Mouse (Mus musculus) midbrain, embryonic 11.5 days (tissue): Measurements from ENCODE around the gene Umodl1. TPM values are rescaled to one million over a fixed set of nuclear protein-coding genes. Genes with fewer than 3 reads are reported as not detected.

Source experiments
- ATAC-seq: fragments of 200-750 bp; cut with Nextera tagmentation; 2 replicates; pipeline ENCODE4 v1.8.0; 2017; ENCODE audit warnings: moderate TSS enrichment, moderate library complexity; ENCODE audit not compliant: low FRiP score
- DNase-seq: peaks from one replicate; pipeline ENCODE4 v3.0.0; 2015; ENCODE audit warnings: low spot score; ENCODE audit errors: missing footprints
- H3K27ac ChIP-seq: fragments of 300-500 bp; sonication (generic); 2 replicates; pipeline ENCODE4 v1.5.1; 2014; ENCODE audit warnings: low read depth, low read length
- H3K27me3 ChIP-seq: fragments of 300-500 bp; sonication (generic); 2 replicates; pipeline ENCODE4 v1.6.1; 2014; ENCODE audit warnings: mild to moderate bottlenecking, low read length, moderate library complexity, mixed read lengths; ENCODE audit not compliant: control insufficient read depth, insufficient read depth
- H3K36me3 ChIP-seq: fragments of 300-500 bp; sonication (generic); 2 replicates; pipeline ENCODE4 v1.6.1; 2014; ENCODE audit warnings: mild to moderate bottlenecking, low read length, moderate library complexity, mixed read lengths; ENCODE audit not compliant: control insufficient read depth, insufficient read depth
- H3K4me1 ChIP-seq: fragments of 300-500 bp; sonication (generic); 2 replicates; pipeline ENCODE4 v1.6.1; 2014; ENCODE audit warnings: low read length; ENCODE audit not compliant: control insufficient read depth, insufficient read depth
- H3K4me2 ChIP-seq: fragments of 300-500 bp; sonication (generic); 2 replicates; pipeline ENCODE4 v1.6.1; 2014; ENCODE audit warnings: mild to moderate bottlenecking, moderate library complexity
- H3K4me3 ChIP-seq: fragments of 300-500 bp; sonication (generic); 2 replicates; pipeline ENCODE4 v1.5.1; 2014; ENCODE audit warnings: low read depth, low read length
- H3K9ac ChIP-seq: fragments of 300-500 bp; sonication (generic); 2 replicates; pipeline ENCODE4 v1.6.1; 2014; ENCODE audit warnings: low read length
- H3K9me3 ChIP-seq: fragments of 300-500 bp; sonication (generic); 2 replicates; pipeline ENCODE4 v1.6.1; 2016; ENCODE audit warnings: low read length; ENCODE audit not compliant: control insufficient read depth
- WGBS: fragments of 180-500 bp; shearing (Covaris S2); extraction: QIAGEN DNeasy Blood & Tissue Kit; methylation state at CpG from one replicate; pipeline ENCODE4 v1.1.7; 2014; 5-methylcytosine and 5-hydroxymethylcytosine counted together
- polyA plus RNA-seq: library from polyadenylated mRNA; unstranded; fragments of >200 nt; fragmentation: Nextera tagmentation; extraction: Ambion mirVana; gene quantifications from 2 replicates; pipeline ENCODE4 v1.2.1, GENCODE M21; 2014

The Umodl1 gene
- polyA plus RNA-seq, 1 experiment from 2014 or later: not detected

DNA sequence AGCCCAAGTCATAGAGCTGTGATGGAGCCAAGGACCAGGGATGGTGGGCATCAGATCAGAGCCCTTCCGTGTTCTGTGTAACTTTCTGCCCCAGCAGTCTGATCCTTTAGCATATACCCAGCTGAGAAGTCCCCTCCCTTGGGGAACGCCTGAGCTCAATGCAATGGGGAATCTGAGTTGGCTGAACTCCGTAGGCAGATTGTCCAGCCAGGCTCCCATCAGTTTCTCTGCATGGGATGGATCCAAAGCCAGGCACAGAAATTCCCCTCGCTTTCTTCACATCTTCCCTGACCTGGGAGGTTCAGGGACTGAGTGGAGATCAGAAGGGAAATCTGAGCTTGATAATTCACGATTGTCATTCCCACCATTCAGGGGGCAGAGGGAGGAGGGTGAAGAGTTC, 19.1 kb upstream of the Umodl1 start:
- Histone ChIP-seq H3K36me3 (no peaks in the 10 kb centered on the region), H3K27me3 (no peaks in the 10 kb centered on the region), H3K4me3 (no peak overlapping the region), H3K4me1 (no peaks in the 10 kb centered on the region), H3K4me2 (no peak overlapping the region), H3K27ac (no peak overlapping the region), H3K9ac (no peak overlapping the region), H3K9me3 (no peaks in the 10 kb centered on the region)
- 51% methylated on average over 5 of the region's 5 CpGs for WGBS
- DNase-seq: peak; percentile 21
- ATAC-seq: no peak

DNA sequence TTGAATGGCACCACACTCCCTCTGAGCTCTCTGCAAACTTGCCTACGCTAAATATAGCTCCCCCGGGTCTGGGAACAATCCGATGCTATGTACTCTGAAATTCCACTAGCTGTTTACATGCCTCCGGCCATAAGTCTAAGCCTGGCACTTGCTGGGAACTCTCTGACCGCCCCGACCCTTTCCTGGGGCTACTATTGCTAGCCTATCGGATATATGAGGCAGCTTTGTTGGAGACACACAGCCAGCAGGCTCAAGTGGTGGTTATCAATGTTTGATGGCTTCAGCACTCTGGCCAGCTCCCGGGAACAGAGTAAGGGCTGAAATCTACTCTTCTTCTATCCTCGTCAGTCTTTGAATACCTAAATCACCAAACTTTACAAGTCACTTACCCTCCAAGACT, 15.9 kb upstream of the Umodl1 start:
- Histone ChIP-seq H3K4me1 (no peaks in the 10 kb centered on the region), H3K9me3 (no peaks in the 10 kb centered on the region), H3K9ac (no peak overlapping the region), H3K36me3 (no peaks in the 10 kb centered on the region), H3K4me3 (no peak overlapping the region), H3K27me3 (no peaks in the 10 kb centered on the region), H3K4me2 (no peak overlapping the region), H3K27ac (no peak overlapping the region)
- DNase-seq (peak; percentile 79), ATAC-seq (no peak)
- 62% methylated on average over 9 of the region's 9 CpGs for WGBS

DNA sequence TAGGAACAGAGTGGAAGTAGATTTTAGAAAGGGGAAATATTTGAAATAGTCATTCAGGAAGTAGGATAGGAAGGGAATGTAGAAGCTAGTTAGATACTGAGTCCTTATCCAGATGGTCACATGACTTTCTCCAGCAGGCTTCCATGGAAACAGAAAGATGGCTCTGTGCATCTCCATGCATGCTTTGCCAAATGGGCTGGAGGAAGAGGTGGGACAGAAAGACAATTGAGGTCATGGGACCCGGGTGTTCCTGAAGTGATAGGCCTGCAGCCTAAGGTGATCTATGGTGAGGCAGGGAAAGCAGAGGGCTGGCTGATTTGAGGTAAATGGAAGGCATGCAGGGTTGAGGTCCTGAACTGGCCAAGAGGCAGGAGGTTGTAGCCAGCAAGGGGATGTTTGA, 6.1 kb upstream of the Umodl1 start:
- Histone ChIP-seq H3K9ac (no peak overlapping the region), H3K36me3 (no peaks in the 10 kb centered on the region), H3K27ac (no peak overlapping the region), H3K4me3 (no peak overlapping the region), H3K4me2 (no peak overlapping the region), H3K27me3 (no peaks in the 10 kb centered on the region), H3K9me3 (no peaks in the 10 kb centered on the region), H3K4me1 (no peaks in the 10 kb centered on the region)
- ATAC-seq (no peak), DNase-seq (no peak)
- WGBS: 62% methylated on average over 1 of the region's 1 CpGs

DNA sequence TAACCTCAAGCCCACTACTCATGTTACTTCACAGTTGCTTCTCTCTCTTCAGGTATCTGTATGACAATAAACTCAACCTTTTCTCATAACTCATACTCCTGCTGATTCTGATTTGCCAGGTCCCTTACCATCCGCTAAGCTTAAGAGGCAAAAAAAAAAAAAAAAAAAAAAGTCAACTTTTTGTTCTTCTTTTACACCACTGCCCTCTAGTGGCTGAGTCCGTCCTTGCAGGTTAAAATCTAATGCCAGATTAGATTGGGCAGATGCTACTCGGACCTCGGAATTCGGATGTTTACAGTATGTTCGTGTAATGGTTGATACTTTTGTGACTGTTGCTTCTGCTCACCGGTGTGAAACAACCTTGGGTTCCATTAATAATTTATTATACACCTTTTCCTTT, 3.7 kb upstream of the Umodl1 start:
- no peak overlapping the region for H3K4me3 ChIP-seq
- H3K9ac ChIP-seq: no peak overlapping the region
- H3K4me2 ChIP-seq: no peak overlapping the region
- 8% methylated on average over 7 of the region's 7 CpGs for WGBS
- H3K36me3 ChIP-seq: no peaks in the 10 kb centered on the region
- DNase-seq (peak; percentile 99), ATAC-seq (no peak)
- no peaks in the 10 kb centered on the region for H3K4me1 ChIP-seq
- no peaks in the 10 kb centered on the region for H3K9me3 ChIP-seq
- no peak overlapping the region for H3K27ac ChIP-seq
- H3K27me3 ChIP-seq: no peaks in the 10 kb centered on the region

DNA sequence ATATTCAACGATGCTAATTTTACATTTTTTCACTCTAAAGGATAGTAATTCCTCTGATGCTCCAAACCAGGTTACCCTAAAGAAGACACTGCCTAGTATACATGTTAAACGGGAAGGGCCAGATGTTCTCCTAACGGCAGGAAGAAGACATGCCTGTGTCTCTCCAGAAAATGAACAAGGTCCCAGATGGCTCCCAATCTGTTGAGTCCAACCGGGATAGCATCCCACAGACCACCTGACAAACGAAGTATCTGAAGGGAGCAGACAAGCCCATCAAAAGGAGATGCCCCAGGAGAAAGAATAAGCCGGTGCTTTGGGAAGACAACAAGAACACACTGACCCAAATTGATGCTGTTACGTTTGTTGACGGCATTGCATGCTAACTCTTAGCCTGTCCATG, 2.8 kb upstream of the Umodl1 start:
- WGBS: 78% methylated on average over 8 of the region's 8 CpGs
- Histone ChIP-seq H3K9me3 (no peaks in the 10 kb centered on the region), H3K4me3 (no peak overlapping the region), H3K36me3 (no peaks in the 10 kb centered on the region), H3K27ac (no peak overlapping the region), H3K4me2 (no peak overlapping the region), H3K27me3 (no peaks in the 10 kb centered on the region), H3K4me1 (no peaks in the 10 kb centered on the region), H3K9ac (no peak overlapping the region)
- ATAC-seq: no peak
- no peak for DNase-seq

DNA sequence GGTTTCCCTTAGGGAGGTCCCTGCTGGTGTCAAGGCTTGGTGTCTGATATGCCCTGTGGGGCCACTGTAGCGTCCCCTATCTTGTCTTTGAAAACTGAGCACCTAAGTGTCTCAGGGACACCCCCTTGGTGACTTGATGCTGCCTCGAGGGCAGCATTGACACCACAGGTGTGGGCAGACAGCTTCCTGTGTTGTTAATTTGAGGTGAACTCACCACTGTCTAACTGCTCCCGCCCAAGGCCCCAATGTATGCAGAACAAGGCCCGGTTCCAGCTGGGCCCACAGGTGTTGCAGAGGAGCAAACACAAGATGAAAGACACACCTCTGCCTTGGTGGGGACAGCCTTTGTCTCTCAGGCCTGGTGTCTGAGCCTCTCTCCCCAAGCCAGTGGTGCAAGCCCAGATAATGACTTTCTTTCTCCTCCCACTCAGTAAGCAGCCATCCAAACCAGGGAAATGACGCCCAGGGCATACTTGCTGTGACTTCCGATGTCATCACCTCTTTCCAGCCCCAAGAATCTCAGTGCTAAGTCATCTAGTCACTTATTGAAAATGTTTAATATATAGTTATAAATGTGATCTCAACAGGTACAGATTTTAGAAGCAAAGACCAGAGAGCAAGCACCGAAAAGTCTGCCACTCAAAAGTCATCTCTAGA, 7.6 kb downstream of the Umodl1 start:
- Histone ChIP-seq H3K9me3 (no peaks in the 10 kb centered on the region), H3K27me3 (no peaks in the 10 kb centered on the region), H3K4me3 (no peak overlapping the region), H3K4me1 (no peaks in the 10 kb centered on the region), H3K4me2 (no peak overlapping the region), H3K9ac (no peak overlapping the region), H3K36me3 (no peaks in the 10 kb centered on the region), H3K27ac (no peak overlapping the region)
- 80% methylated on average over 7 of the region's 7 CpGs for WGBS
- DNase-seq (no peak), ATAC-seq (no peak)

DNA sequence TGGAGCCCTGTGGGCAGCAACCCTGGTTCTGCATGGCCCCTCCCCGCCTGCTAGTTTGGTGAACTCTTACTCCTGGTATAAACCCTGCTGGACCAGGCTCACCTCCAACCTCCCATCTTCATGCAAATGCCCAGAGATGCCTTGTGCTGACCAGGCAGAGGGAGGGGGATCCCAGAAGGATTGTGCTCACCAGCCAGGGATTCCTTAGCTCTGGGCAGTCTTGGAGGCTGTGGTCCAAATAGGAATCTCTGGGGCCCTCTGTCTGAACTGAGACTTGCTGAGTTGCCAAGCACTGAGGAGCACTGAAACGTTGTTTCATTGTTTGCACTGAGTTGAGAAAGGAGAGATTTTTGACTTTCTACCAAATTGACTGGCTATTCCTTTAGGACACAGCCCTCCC, 8.4 kb downstream of the Umodl1 start:
- H3K27ac ChIP-seq: no peak overlapping the region; the same call in 1 of the 2 replicates
- DNase-seq (no peak), ATAC-seq (no peak)
- H3K4me3 ChIP-seq: no peak overlapping the region
- H3K9ac ChIP-seq: no peak overlapping the region
- H3K4me1 ChIP-seq: no peaks in the 10 kb centered on the region
- H3K27me3 ChIP-seq: no peaks in the 10 kb centered on the region
- 28% methylated on average over 2 of the region's 2 CpGs for WGBS
- H3K9me3 ChIP-seq: no peaks in the 10 kb centered on the region
- H3K36me3 ChIP-seq: no peaks in the 10 kb centered on the region
- H3K4me2 ChIP-seq: no peak overlapping the region

DNA sequence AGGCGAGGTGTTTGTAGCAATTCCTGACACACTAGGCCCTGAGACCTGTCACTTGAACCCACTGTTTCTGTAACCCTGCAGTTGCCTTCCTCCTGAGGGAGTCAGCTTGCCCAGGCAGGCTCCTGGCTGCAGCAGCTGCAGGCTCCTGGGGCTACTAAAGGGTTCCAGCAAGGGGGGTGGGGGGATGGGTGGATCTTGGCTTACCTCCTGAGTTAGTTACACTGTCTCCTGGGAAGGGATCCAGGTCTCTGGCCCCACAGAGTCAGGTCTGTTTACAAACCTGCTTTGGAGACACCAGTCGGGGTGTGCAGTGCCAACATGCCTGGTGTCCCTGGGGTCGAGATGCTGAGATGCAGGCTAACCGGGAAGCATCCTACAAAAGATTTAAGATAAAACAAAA, 15.5 kb downstream of the Umodl1 start:
- ATAC-seq (no peak), DNase-seq (no peak)
- no peaks in the 10 kb centered on the region for H3K9me3 ChIP-seq

DNA sequence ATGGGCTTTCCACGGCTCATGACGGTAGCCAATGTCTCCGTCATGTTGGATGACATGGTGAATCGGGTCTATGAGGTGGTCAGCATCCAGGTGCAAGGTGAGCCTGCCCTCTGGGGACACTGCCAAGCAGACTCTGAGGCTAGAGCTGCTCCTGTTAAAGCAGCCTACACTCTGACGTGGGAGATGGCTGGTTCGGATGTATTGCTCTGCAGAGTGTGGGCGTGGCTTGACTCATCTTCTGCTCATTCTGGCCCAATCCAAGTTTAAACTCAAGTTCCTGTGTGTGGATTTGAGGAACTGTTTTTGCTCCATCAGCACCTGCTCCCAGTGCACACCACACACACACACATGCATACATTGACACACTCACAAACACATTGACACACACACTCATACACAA, 17.4 kb downstream of the Umodl1 start:
- Histone ChIP-seq H3K9ac (no peak overlapping the region), H3K4me1 (no peaks in the 10 kb centered on the region), H3K27me3 (no peaks in the 10 kb centered on the region)

More for the DNA sequence above, 15.5 kb downstream of the Umodl1 start:
- no peak overlapping the region for H3K4me3 ChIP-seq
- 68% methylated on average over 4 of the region's 4 CpGs for WGBS
- H3K27ac ChIP-seq: no peak overlapping the region
- H3K36me3 ChIP-seq: no peaks in the 10 kb centered on the region
- no peak overlapping the region; the same call in 1 of the 2 replicates for H3K9ac ChIP-seq
- no peaks in the 10 kb centered on the region for H3K4me1 ChIP-seq
- no peaks in the 10 kb centered on the region for H3K27me3 ChIP-seq
- no peak overlapping the region for H3K4me2 ChIP-seq

More for the DNA sequence above, 17.4 kb downstream of the Umodl1 start:
- H3K36me3 ChIP-seq: no peaks in the 10 kb centered on the region
- no peak overlapping the region for H3K4me3 ChIP-seq
- H3K9me3 ChIP-seq: no peaks in the 10 kb centered on the region
- ATAC-seq (no peak), DNase-seq (no peak)
- 81% methylated on average over 7 of the region's 7 CpGs for WGBS
- H3K27ac ChIP-seq: no peak overlapping the region
- no peak overlapping the region for H3K4me2 ChIP-seq
